Mouse (Mus musculus) C2C12 (cell line): ENCODE measurements around the gene Ptprcap.
"Not testable (repeated sequence)": the region's sequence is repeated elsewhere in the genome, so short reads cannot be mapped to it uniquely, and the experiment has no call there.

Experiments
- CTCF ChIP-seq: IDR thresholded peaks from one replicate; pipeline ENCODE4 v1.5.1; 2011; ENCODE audit not compliant: control insufficient read depth, insufficient read depth, insufficient read length
- MYOG ChIP-seq: IDR thresholded peaks from one replicate; pipeline ENCODE4 v1.6.1; 2011; ENCODE audit not compliant: control insufficient read depth, insufficient read length; ENCODE audit errors: extremely low read depth
- USF1 ChIP-seq: IDR thresholded peaks from one replicate; pipeline ENCODE4 v1.6.1; 2011; ENCODE audit warnings: low read depth, mild to moderate bottlenecking, control low read depth, moderate library complexity

GRCm38 (mm10) chr19:4125268-4125667, 28.1 kb upstream of the Ptprcap start:
- TF ChIP-seq CTCF, MYOG, USF1: not testable (repeated sequence)
